Mouse (Mus musculus) kidney, embryonic 15.5 days (tissue): ENCODE measurements around the gene Dusp12. TPM values are rescaled to one million over a fixed set of nuclear protein-coding genes. Genes with fewer than 3 reads are reported as not detected.

Experiments used
- ATAC-seq: fragments of 200-750 bp; cut with Nextera tagmentation; replicated peaks from 2 replicates; pipeline ENCODE4 v1.8.0; 2017; ENCODE audit warnings: moderate TSS enrichment; ENCODE audit not compliant: low FRiP score
- H3K27ac ChIP-seq: fragments of 300-500 bp; sonication (generic); 2 replicates; pipeline ENCODE4 v1.5.1; 2015; ENCODE audit warnings: mild to moderate bottlenecking, inconsistent platforms
- H3K27me3 ChIP-seq: fragments of 300-500 bp; sonication (generic); 2 replicates; pipeline ENCODE4 v1.6.1; 2015; ENCODE audit warnings: inconsistent platforms
- H3K36me3 ChIP-seq: fragments of 300-500 bp; sonication (generic); 2 replicates; pipeline ENCODE4 v1.6.1; 2015; ENCODE audit warnings: inconsistent platforms
- H3K4me1 ChIP-seq: fragments of 300-500 bp; sonication (generic); 2 replicates; pipeline ENCODE4 v1.6.1; 2015; ENCODE audit warnings: inconsistent platforms
- H3K4me2 ChIP-seq: fragments of 300-500 bp; sonication (generic); 2 replicates; pipeline ENCODE4 v1.6.1; 2015; ENCODE audit warnings: moderate library complexity, mild to moderate bottlenecking, inconsistent platforms
- H3K4me3 ChIP-seq: fragments of 300-500 bp; sonication (generic); replicated peaks from 2 replicates; pipeline ENCODE4 v1.5.1; 2015; ENCODE audit warnings: mild to moderate bottlenecking, inconsistent platforms
- H3K9ac ChIP-seq: fragments of 300-500 bp; sonication (generic); 2 replicates; pipeline ENCODE4 v1.6.1; 2015; ENCODE audit warnings: mild to moderate bottlenecking, inconsistent platforms
- H3K9me3 ChIP-seq: fragments of 300-500 bp; sonication (generic); replicated peaks from 2 replicates; pipeline ENCODE4 v1.6.1; 2016; ENCODE audit warnings: inconsistent platforms
- WGBS: fragments of 180-500 bp; shearing (Covaris S2); methylation state at CpG from one replicate; pipeline ENCODE4 v1.1.7; 2015; ENCODE audit warnings: mixed read lengths; 5-methylcytosine and 5-hydroxymethylcytosine counted together
- polyA plus RNA-seq: library from polyadenylated mRNA; unstranded; fragments of >200 nt; fragmentation: Nextera tagmentation; extraction: Ambion mirVana; gene quantifications from 2 replicates; pipeline ENCODE4 v1.2.1, GENCODE M21; 2015

Dusp12 gene
- polyA plus RNA-seq, 1 experiment from 2014 or later = 35.0 TPM

GRCm38 (mm10) chr1:170868107-170868904 is 17.0 kb downstream of the Dusp12 start:
- WGBS = under 1% methylated on average over 33 of the region's 33 CpGs
- H3K4me1 ChIP-seq = peaks cover 7% of the 10 kb centered on the region
- peak overlapping the region; percentile 85 for H3K4me3 ChIP-seq
- H3K9me3 ChIP-seq = no peaks in the 10 kb centered on the region
- peak overlapping the region; percentile 68 for H3K9ac ChIP-seq
- H3K4me2 ChIP-seq = peak overlapping the region; percentile 62
- no peaks in the 10 kb centered on the region for H3K27me3 ChIP-seq
- H3K27ac ChIP-seq = peak overlapping the region; percentile 77; the same call in 1 of the 2 replicates
- ATAC-seq = peak; percentile 77
- H3K36me3 ChIP-seq = peaks cover 14% of the 10 kb centered on the region

- Histone ChIP-seq H3K9me3 (no peaks in the 10 kb centered on the region), H3K4me3 (peak within 1 kb of the TSS; percentile 85), H3K27me3 (no peaks in the 10 kb centered on the region), H3K4me2 (peak within 1 kb of the TSS; percentile 62), H3K9ac (peak within 1 kb of the TSS; percentile 68), H3K36me3 (peaks cover 11% of the 10 kb centered on the region; the same call in 1 of the 2 replicates), H3K4me1 (peaks cover 10% of the 10 kb centered on the region), H3K27ac (peak within 1 kb of the TSS; percentile 77)
- WGBS = under 1% methylated on average over 25 of the region's 25 CpGs
- peak; percentile 84 for ATAC-seq
Observed at GRCm38 (mm10) chr1:170867691-170868105, 17.6 kb downstream of the Dusp12 start, which contains the start of gene Atf6. Atf6 (minus strand) TSS chr1:170867771.

GRCm38 (mm10) chr1:170866992-170867690 is 18.2 kb downstream of the Dusp12 start:
- H3K9ac ChIP-seq = peak overlapping the region; percentile 68
- peak overlapping the region; percentile 77 for H3K27ac ChIP-seq
- no peaks in the 10 kb centered on the region for H3K27me3 ChIP-seq
- peaks cover 14% of the 10 kb centered on the region for H3K4me1 ChIP-seq
- H3K4me2 ChIP-seq = peak overlapping the region; percentile 62
- ATAC-seq = peak; percentile 61
- H3K9me3 ChIP-seq = no peaks in the 10 kb centered on the region
- H3K4me3 ChIP-seq = peak overlapping the region; percentile 85
- H3K36me3 ChIP-seq = peaks cover 9% of the 10 kb centered on the region; the same call in 1 of the 2 replicates
- WGBS = 2% methylated on average over 30 of the region's 30 CpGs

GRCm38 (mm10) chr1:170865406-170865805 is 19.9 kb downstream of the Dusp12 start:
- Histone ChIP-seq H3K4me3 (no peak overlapping the region), H3K4me1 (peaks cover 17% of the 10 kb centered on the region), H3K27me3 (no peaks in the 10 kb centered on the region), H3K36me3 (no peaks in the 10 kb centered on the region), H3K9ac (no peak overlapping the region), H3K9me3 (no peaks in the 10 kb centered on the region), H3K4me2 (no peak overlapping the region), H3K27ac (no peak overlapping the region)
- no peak for ATAC-seq
- 79% methylated on average over 5 of the region's 5 CpGs for WGBS

GRCm38 (mm10) chr1:170864754-170865153 is 20.6 kb downstream of the Dusp12 start:
- Histone ChIP-seq H3K9me3 (no peaks in the 10 kb centered on the region), H3K4me1 (peaks cover 17% of the 10 kb centered on the region), H3K27me3 (no peaks in the 10 kb centered on the region), H3K9ac (no peak overlapping the region), H3K4me3 (no peak overlapping the region), H3K36me3 (no peaks in the 10 kb centered on the region), H3K4me2 (no peak overlapping the region), H3K27ac (no peak overlapping the region)
- WGBS = 70% methylated on average over 3 of the region's 3 CpGs
- no peak for ATAC-seq

- H3K9ac ChIP-seq = no peak overlapping the region
- no peak for ATAC-seq
- no peaks in the 10 kb centered on the region for H3K36me3 ChIP-seq
- no peaks in the 10 kb centered on the region for H3K9me3 ChIP-seq
- no peak overlapping the region for H3K27ac ChIP-seq
- peaks cover 17% of the 10 kb centered on the region for H3K4me1 ChIP-seq
- H3K4me3 ChIP-seq = no peak overlapping the region
- no peaks in the 10 kb centered on the region for H3K27me3 ChIP-seq
- no peak overlapping the region for H3K4me2 ChIP-seq
Observed at GRCm38 (mm10) chr1:170864234-170864633, 21.1 kb downstream of the Dusp12 start.

- WGBS = 63% methylated on average over 4 of the region's 4 CpGs
- Histone ChIP-seq H3K9ac (no peak overlapping the region), H3K4me2 (no peak overlapping the region), H3K4me3 (no peak overlapping the region), H3K9me3 (no peaks in the 10 kb centered on the region), H3K36me3 (no peaks in the 10 kb centered on the region), H3K27ac (no peak overlapping the region), H3K4me1 (peaks cover 17% of the 10 kb centered on the region), H3K27me3 (no peaks in the 10 kb centered on the region)
- ATAC-seq = no peak
Observed at GRCm38 (mm10) chr1:170863033-170863432, 22.3 kb downstream of the Dusp12 start.

GRCm38 (mm10) chr1:170862435-170862717 is 23.0 kb downstream of the Dusp12 start:
- Histone ChIP-seq H3K27ac (no peak overlapping the region), H3K4me3 (no peak overlapping the region), H3K9ac (no peak overlapping the region), H3K4me1 (peaks cover 17% of the 10 kb centered on the region), H3K4me2 (no peak overlapping the region), H3K27me3 (no peaks in the 10 kb centered on the region), H3K36me3 (no peaks in the 10 kb centered on the region), H3K9me3 (no peaks in the 10 kb centered on the region)
- WGBS = 58% methylated on average over 3 of the region's 3 CpGs
- no peak for ATAC-seq

- no peak overlapping the region for H3K9ac ChIP-seq
- no peaks in the 10 kb centered on the region for H3K36me3 ChIP-seq
- no peak for ATAC-seq
- no peaks in the 10 kb centered on the region for H3K27me3 ChIP-seq
- H3K9me3 ChIP-seq = no peaks in the 10 kb centered on the region
- 66% methylated on average over 13 of the region's 13 CpGs for WGBS
- H3K4me3 ChIP-seq = no peak overlapping the region
- H3K4me2 ChIP-seq = no peak overlapping the region
- H3K27ac ChIP-seq = no peak overlapping the region
- H3K4me1 ChIP-seq = peaks cover 14% of the 10 kb centered on the region
Observed at GRCm38 (mm10) chr1:170861671-170862434, 23.5 kb downstream of the Dusp12 start.

GRCm38 (mm10) chr1:170858872-170859271 is 26.5 kb downstream of the Dusp12 start:
- Histone ChIP-seq H3K27ac (no peak overlapping the region), H3K4me1 (peaks cover 11% of the 10 kb centered on the region; the same call in 1 of the 2 replicates), H3K4me3 (no peak overlapping the region), H3K9me3 (no peaks in the 10 kb centered on the region), H3K4me2 (no peak overlapping the region), H3K27me3 (no peaks in the 10 kb centered on the region), H3K36me3 (no peaks in the 10 kb centered on the region), H3K9ac (no peak overlapping the region)
- ATAC-seq = no peak
- WGBS = 84% methylated on average over 2 of the region's 2 CpGs

GRCm38 (mm10) chr1:170857369-170857768 is 28.0 kb downstream of the Dusp12 start:
- H3K27me3 ChIP-seq = no peaks in the 10 kb centered on the region
- WGBS = 84% methylated on average over 2 of the region's 2 CpGs
- H3K36me3 ChIP-seq = no peaks in the 10 kb centered on the region
- ATAC-seq = no peak
- H3K4me1 ChIP-seq = peaks cover 5% of the 10 kb centered on the region; the same call in 1 of the 2 replicates
- H3K9ac ChIP-seq = no peak overlapping the region
- H3K27ac ChIP-seq = no peak overlapping the region
- no peaks in the 10 kb centered on the region for H3K9me3 ChIP-seq
- H3K4me3 ChIP-seq = no peak overlapping the region
- no peak overlapping the region for H3K4me2 ChIP-seq
